Mouse (Mus musculus) CH12.LX (cell line): Measurements from ENCODE around the gene Tes3-ps.

ENCODE experiments used
- BHLHE40 ChIP-seq: IDR thresholded peaks from 2 replicates; pipeline ENCODE4 v1.6.1; 2011; ENCODE audit warnings: mild to moderate bottlenecking, low read depth, low read length, improper control_type of control experiment
- CTCF ChIP-seq, 2 experiments: IDR thresholded peaks in 1 of 2; conservative IDR thresholded peaks in 1 of 2; 2 replicates each; pipeline ENCODE4 v1.5.1; 2011 to 2012; ENCODE audit warnings: low read depth in 2 of 2, low read length in 2 of 2, improper control_type of control experiment in 1 of 2, inconsistent platforms in 1 of 2, mild to moderate bottlenecking in 1 of 2, moderate library complexity in 1 of 2
- JUND ChIP-seq: conservative IDR thresholded peaks from 2 replicates; pipeline ENCODE4 v1.6.1; 2011; ENCODE audit warnings: low read depth, low read length, improper control_type of control experiment
- NELFE ChIP-seq: IDR thresholded peaks from 2 replicates; pipeline ENCODE4 v1.6.1; 2011; ENCODE audit warnings: low read depth, low read length, improper control_type of control experiment
- POLR2A ChIP-seq: IDR thresholded peaks from 2 replicates; pipeline ENCODE4 v1.6.1; 2011; ENCODE audit warnings: low read depth, mild to moderate bottlenecking, improper control_type of control experiment, low read length
- TBP ChIP-seq: conservative IDR thresholded peaks from 2 replicates; pipeline ENCODE4 v1.6.1; 2011; ENCODE audit warnings: low read depth, low read length, improper control_type of control experiment
- UBTF ChIP-seq: IDR thresholded peaks from 2 replicates; pipeline ENCODE4 v1.6.1; 2012; ENCODE audit warnings: low read depth, mild to moderate bottlenecking, inconsistent platforms, low read length, improper control_type of control experiment, moderate library complexity
- ZMIZ1 ChIP-seq: IDR thresholded peaks from 2 replicates; pipeline ENCODE4 v1.6.1; 2012; ENCODE audit warnings: low read depth, mild to moderate bottlenecking, inconsistent platforms, low read length, improper control_type of control experiment

DNA sequence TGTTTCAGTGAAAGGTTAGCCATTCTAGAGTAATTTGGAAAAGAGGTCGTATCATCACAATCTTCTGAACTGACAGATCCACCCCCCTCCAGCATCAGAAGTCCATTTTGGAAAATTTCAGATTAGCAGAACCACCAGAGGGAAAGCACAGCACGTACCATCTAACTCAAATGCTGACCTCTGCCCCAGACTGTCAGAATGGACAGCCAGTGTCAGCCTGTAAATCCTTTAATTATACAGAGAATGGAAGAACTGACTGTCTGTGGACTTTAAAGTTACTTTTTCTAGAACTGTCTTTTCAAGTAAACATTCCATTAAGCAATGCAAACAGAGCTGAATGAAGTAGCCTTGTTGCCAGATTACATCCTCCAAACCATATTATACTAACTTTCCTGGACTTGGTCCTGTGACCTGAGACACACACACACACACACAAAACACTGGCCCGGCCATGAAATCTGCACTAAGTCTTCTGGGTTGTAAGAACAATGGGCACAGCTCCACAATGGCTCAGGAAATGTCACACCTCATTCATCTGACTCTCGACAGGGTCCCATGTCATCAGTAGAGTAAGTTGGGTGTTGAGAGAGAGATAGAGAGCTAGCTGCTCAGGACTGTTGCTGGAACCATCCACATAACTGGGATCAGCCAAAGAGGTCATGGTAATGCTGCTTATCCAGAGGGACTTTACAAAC is 21.0 kb upstream of the Tes3-ps start:
- TF ChIP-seq NELFE (no peak), BHLHE40 (no peak), UBTF (no peak), CTCF (conservative IDR thresholded peaks at IDR 0.05 in 1 of 2, IDR thresholded peaks at IDR 0.05 in 1 of 2; ENCODE audit: low read depth in 2 of 2, low read length in 2 of 2) (no peak), POLR2A (no peak), JUND (no peak), TBP (no peak), ZMIZ1 (no peak)
